Mouse (Mus musculus): ENCODE data around the gene Slc22a20.

The Slc22a20 gene

GRCm38 (mm10) chr19:5988815-5989452 lies 3.0 kb upstream of the Slc22a20 start:
- DNase-seq: peak; percentile 91 to 94

- DNase-seq: no peak
Measured at GRCm38 (mm10) chr19:5988027-5988814, 2.3 kb upstream of the Slc22a20 start.

- no peak for DNase-seq
Measured at GRCm38 (mm10) chr19:5980477-5980876, 5.5 kb downstream of the Slc22a20 start.

- DNase-seq: no peak
Measured at GRCm38 (mm10) chr19:5977717-5978116, 8.2 kb downstream of the Slc22a20 start.

- DNase-seq: no peak
Measured at GRCm38 (mm10) chr19:5975676-5976075, 10.3 kb downstream of the Slc22a20 start.

- DNase-seq: no peak
Measured at GRCm38 (mm10) chr19:5975112-5975511, 10.8 kb downstream of the Slc22a20 start.

GRCm38 (mm10) chr19:5967664-5968063 lies 18.3 kb downstream of the Slc22a20 start:
- no peak for DNase-seq

- DNase-seq: no peak
Measured at GRCm38 (mm10) chr19:5966786-5967185, 19.2 kb downstream of the Slc22a20 start.

- no peak for DNase-seq
Measured at GRCm38 (mm10) chr19:5965910-5966309, 20.0 kb downstream of the Slc22a20 start.

- peak; percentile 81 to 90 for DNase-seq
Measured at GRCm38 (mm10) chr19:5965280-5965679, 20.7 kb downstream of the Slc22a20 start.

- no peak for DNase-seq
Measured at GRCm38 (mm10) chr19:5964804-5965203, 21.1 kb downstream of the Slc22a20 start.

GRCm38 (mm10) chr19:5963883-5964562 lies 21.9 kb downstream of the Slc22a20 start, which contains the start of gene Pola2:
TSS of gene Pola2 (minus strand) at chr19:5964202.
- peak; percentile 89 to 93 for DNase-seq

- DNase-seq: no peak
Measured at GRCm38 (mm10) chr19:5962651-5963050, 23.3 kb downstream of the Slc22a20 start.

- DNase-seq: no peak
Measured at GRCm38 (mm10) chr19:5957371-5957770, 28.6 kb downstream of the Slc22a20 start.

- DNase-seq: peak; percentile 82 to 83
Measured at GRCm38 (mm10) chr19:5956685-5957084, 29.3 kb downstream of the Slc22a20 start.

GRCm38 (mm10) chr19:5955704-5956670 lies 30.0 kb downstream of the Slc22a20 start:
- peak; percentile 83 to 91 for DNase-seq

- DNase-seq: no peak
Measured at GRCm38 (mm10) chr19:5954936-5955335, 31.0 kb downstream of the Slc22a20 start.

GRCm38 (mm10) chr19:5954031-5954710 lies 31.8 kb downstream of the Slc22a20 start:
- peak; percentile 44 to 73 for DNase-seq

GRCm38 (mm10) chr19:5953201-5953770 lies 32.7 kb downstream of the Slc22a20 start:
- DNase-seq: no peak

- peak; percentile 75 to 86 for DNase-seq
Measured at GRCm38 (mm10) chr19:5952071-5952691, 33.8 kb downstream of the Slc22a20 start.

GRCm38 (mm10) chr19:5951631-5952030 lies 34.3 kb downstream of the Slc22a20 start:
- no peak for DNase-seq
